Mouse (Mus musculus) kidney, adult 2 months (tissue): Measurements from ENCODE around the gene Hdgfl3. TPM values are rescaled to one million over a fixed set of nuclear protein-coding genes. Genes with fewer than 3 reads are reported as not detected.

Experiments
- DNase-seq: peaks from one replicate; pipeline ENCODE4 v3.0.0; 2021
- H3K27ac ChIP-seq: fragments of 200-500 bp; 2 replicates; pipeline ENCODE4 v1.5.1; 2012; ENCODE audit warnings: low read depth, low read length, control low read depth, inconsistent platforms; ENCODE audit not compliant: insufficient read depth
- H3K27me3 ChIP-seq: fragments of 200-500 bp; replicated peaks from 2 replicates; pipeline ENCODE4 v1.6.1; 2012; ENCODE audit warnings: mild to moderate bottlenecking, moderate library complexity, low read length, inconsistent platforms; ENCODE audit not compliant: control insufficient read depth, insufficient read depth
- H3K36me3 ChIP-seq: fragments of 200-500 bp; 2 replicates; pipeline ENCODE4 v1.6.1; 2012; ENCODE audit warnings: mild to moderate bottlenecking, moderate library complexity, low read length, inconsistent platforms; ENCODE audit not compliant: control insufficient read depth, insufficient read depth
- H3K4me1 ChIP-seq: fragments of 200-500 bp; 2 replicates; pipeline ENCODE4 v1.6.1; 2011; ENCODE audit warnings: low read length; ENCODE audit not compliant: control insufficient read depth, insufficient read depth
- H3K4me3 ChIP-seq: fragments of 200-500 bp; 2 replicates; pipeline ENCODE4 v1.5.1; 2011; ENCODE audit warnings: mild to moderate bottlenecking, low read depth, low read length, control low read depth; ENCODE audit not compliant: insufficient read depth
- CTCF ChIP-seq: fragments of 200-500 bp; conservative IDR thresholded peaks from 2 replicates; pipeline ENCODE4 v1.5.1; 2011; ENCODE audit warnings: low read depth, mild to moderate bottlenecking, control low read depth, low read length, moderate library complexity, mixed read lengths; ENCODE audit not compliant: insufficient read depth, insufficient read length
- POLR2A ChIP-seq: fragments of 200-500 bp; IDR thresholded peaks from one replicate; pipeline ENCODE4 v1.6.1; 2011; ENCODE audit warnings: low read depth, low read length, control low read depth
- WGBS: fragments of 180-500 bp; shearing (Covaris S2); methylation state at CpG from one replicate; pipeline ENCODE4 v1.1.7; 2018; 5-methylcytosine and 5-hydroxymethylcytosine counted together
- polyA plus RNA-seq: library from polyadenylated mRNA; depleted of rRNA; stranded (reverse); fragments of >200 nt; gene quantifications from 2 replicates; pipeline ENCODE4 v1.2.3, GENCODE M21; 2012; rRNA removed

Gene Hdgfl3
- polyA plus RNA-seq, 1 experiment: 1.5 TPM

DNA sequence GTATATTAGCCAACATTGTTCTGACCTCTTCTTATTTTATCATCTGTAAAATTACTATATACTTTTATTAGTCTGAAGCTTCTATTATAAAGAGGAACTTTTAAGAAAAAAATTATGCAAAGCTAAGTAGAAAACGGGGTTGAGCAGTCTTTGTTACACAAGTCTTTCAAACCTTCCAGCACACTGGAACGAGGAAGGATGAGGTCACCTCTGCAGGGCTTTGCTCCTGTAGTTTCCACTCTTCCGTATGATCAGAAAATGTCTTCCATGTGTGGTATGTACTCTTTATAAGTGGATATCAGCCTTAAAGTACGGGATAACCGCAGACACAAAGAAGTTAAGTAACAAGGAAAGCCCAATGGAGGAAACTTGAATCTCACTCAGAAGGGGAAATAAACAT lies 98.8 kb downstream of the Hdgfl3 start:
- no peak overlapping the region for H3K27ac ChIP-seq
- no peaks in the 10 kb centered on the region for H3K27me3 ChIP-seq
- WGBS: 94% methylated on average over 5 of the region's 5 CpGs
- no peaks in the 10 kb centered on the region for H3K36me3 ChIP-seq
- no peak overlapping the region for H3K4me3 ChIP-seq
- no peaks in the 10 kb centered on the region for H3K4me1 ChIP-seq
- no peak for DNase-seq
- TF ChIP-seq POLR2A (no peak), CTCF (no peak)

- Histone ChIP-seq H3K27ac (no peak overlapping the region), H3K27me3 (no peaks in the 10 kb centered on the region)
These were observed 99.4 kb downstream of the Hdgfl3 start for GRCm38 (mm10) chr7:81834847-81835246.

More at GRCm38 (mm10) chr7:81834847-81835246, 99.4 kb downstream of the Hdgfl3 start:
- Histone ChIP-seq H3K36me3 (no peaks in the 10 kb centered on the region), H3K4me1 (0 out of 2 replicates have a peak, but pooled peaks cover 2% of the 10 kb centered on the region), H3K4me3 (no peak overlapping the region)
- no peak for TF ChIP-seq POLR2A
- no peak for DNase-seq

Other genes starting within 250 kb of the Hdgfl3 start
- gene Homer2, start 226.9 kb downstream of the Hdgfl3 start, polyA plus RNA-seq: 0.96 and 1.1 TPM in 2 replicates
- gene Ramac, start 171.5 kb downstream of the Hdgfl3 start, polyA plus RNA-seq: 14.7 and 23.8 TPM in 2 replicates
- gene 3110040N11Rik, start 145.0 kb downstream of the Hdgfl3 start, polyA plus RNA-seq: 36.8 and 40.3 TPM in 2 replicates
- 24.3 and 28.1 TPM in 2 replicates for gene Btbd1, start 105.0 kb downstream of the Hdgfl3 start, polyA plus RNA-seq
- gene Gm10160, start 78.7 kb downstream of the Hdgfl3 start, polyA plus RNA-seq: not detected in 2 replicates
- 16.8 and 17.0 TPM in 2 replicates for gene Tm6sf1, start 75.5 kb downstream of the Hdgfl3 start, polyA plus RNA-seq
- gene Bnc1, start 57.8 kb upstream of the Hdgfl3 start, polyA plus RNA-seq: 0.05 and 0.11 TPM in 2 replicates
- 0.26 and 0.36 TPM in 2 replicates for gene Sh3gl3, start 239.4 kb upstream of the Hdgfl3 start, polyA plus RNA-seq